Mouse (Mus musculus): Measurements from ENCODE around the gene Gm8947.
A peak's percentile ranks its signal among the peaks of the same experiment; 100 is the strongest.
"Not testable (repeated sequence)": the region's sequence is repeated elsewhere in the genome, so short reads cannot be mapped to it uniquely, and the experiment has no call there.

DNA sequence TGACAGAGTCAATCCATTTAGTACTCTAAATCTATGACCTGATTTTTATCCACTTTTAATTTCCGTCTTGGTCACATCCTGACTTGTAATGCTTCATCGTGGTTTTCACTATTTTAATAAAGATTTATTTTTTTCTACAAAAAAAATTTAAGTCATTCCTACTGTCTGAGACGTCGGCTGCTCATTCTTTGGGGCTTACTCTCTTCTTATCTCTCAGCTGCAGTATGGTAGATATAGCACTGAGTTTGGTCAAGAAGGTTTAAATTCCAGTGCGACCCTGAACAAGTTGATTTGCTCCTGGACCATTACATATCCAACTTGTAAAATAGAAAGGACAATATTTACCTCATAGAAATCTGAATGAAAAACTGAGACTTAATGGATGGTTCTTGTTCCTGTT is 19.5 kb downstream of the Gm8947 start:
- not testable (repeated sequence) for TF ChIP-seq CTCF (IDR thresholded peaks at IDR 0.05; ENCODE audit: low read depth, low read length); GATA1 (IDR thresholded peaks at IDR 0.05; ENCODE audit: borderline replicate concordance, low read length); POLR2AphosphoS5 (IDR thresholded peaks at IDR 0.05; ENCODE audit: insufficient replicate concordance, low read depth, low read length)
- 0 out of 2 replicates have a peak, but pooled peaks have one; percentile 11 for TF ChIP-seq TAL1 (conservative IDR thresholded peaks at IDR 0.05; ENCODE audit: low read depth, low read length)

Measured in G1E (cell line).